Mouse (Mus musculus): ENCODE measurements at regions not wholly inside any gene's neighbourhood (a gene's known extent, or its start where the extent isn't known, plus 50 kb on each side); places are given as distances from the start of the nearest gene placed in this dataset.

GRCm38 (mm10) chr4:125439856-125440255 is 50.6 kb upstream of the Grik3 start:
- no peak for DNase-seq (ENCODE audit: low read depth, low spot score)

- no peak for DNase-seq (ENCODE audit: low read depth, low spot score)
Measured at GRCm38 (mm10) chr4:125437161-125437822, 53.2 kb upstream of the Grik3 start.

- no peak for DNase-seq (ENCODE audit: low read depth, low spot score)
Measured at GRCm38 (mm10) chr4:125433511-125433910, 57.0 kb upstream of the Grik3 start.

- no peak for DNase-seq (ENCODE audit: low read depth, low spot score)
Measured at GRCm38 (mm10) chr4:125431648-125432047, 58.9 kb upstream of the Grik3 start.

- DNase-seq (ENCODE audit: low read depth, low spot score), result no peak
Measured at GRCm38 (mm10) chr4:125430845-125431244, 59.7 kb upstream of the Grik3 start.

GRCm38 (mm10) chr4:125428736-125429135 is 61.8 kb upstream of the Grik3 start:
- DNase-seq (ENCODE audit: low read depth, low spot score), result no peak

- no peak for DNase-seq (ENCODE audit: low read depth, low spot score)
Measured at GRCm38 (mm10) chr4:125420561-125421241, 69.8 kb upstream of the Grik3 start.

- no peak for DNase-seq (ENCODE audit: low read depth, low spot score)
Measured at GRCm38 (mm10) chr4:125419491-125420255, 70.8 kb upstream of the Grik3 start.

GRCm38 (mm10) chr4:125415308-125415707 is 75.2 kb upstream of the Grik3 start:
- no peak for DNase-seq (ENCODE audit: low read depth, low spot score)

GRCm38 (mm10) chr4:125413833-125414719 is 76.4 kb upstream of the Grik3 start:
- no peak for DNase-seq (ENCODE audit: low read depth, low spot score)

- no peak for DNase-seq (ENCODE audit: low read depth, low spot score)
Measured at GRCm38 (mm10) chr4:125410736-125411441, 79.6 kb upstream of the Grik3 start.

- DNase-seq (ENCODE audit: low read depth, low spot score), result no peak
Measured at GRCm38 (mm10) chr4:125399376-125400112, 91.0 kb upstream of the Grik3 start.

- DNase-seq (ENCODE audit: low read depth, low spot score), result no peak
Measured at GRCm38 (mm10) chr4:125397007-125397461, 93.5 kb upstream of the Grik3 start.

GRCm38 (mm10) chr4:125391269-125391668 is 99.2 kb upstream of the Grik3 start:
- DNase-seq (ENCODE audit: low read depth, low spot score), result no peak

- no peak for DNase-seq (ENCODE audit: low read depth, low spot score)
Measured at GRCm38 (mm10) chr4:125385811-125386210, 104.7 kb upstream of the Grik3 start.

- DNase-seq (ENCODE audit: low read depth, low spot score), result no peak
Measured at GRCm38 (mm10) chr4:125364011-125364410, 126.5 kb upstream of the Grik3 start.

- DNase-seq (ENCODE audit: low read depth, low spot score), result no peak
Measured at GRCm38 (mm10) chr4:125361611-125362520, 128.6 kb upstream of the Grik3 start.

GRCm38 (mm10) chr4:125358356-125358755 is 132.1 kb upstream of the Grik3 start:
- DNase-seq (ENCODE audit: low read depth, low spot score), result no peak

GRCm38 (mm10) chr4:125356441-125356840 is 134.1 kb upstream of the Grik3 start:
- no peak for DNase-seq (ENCODE audit: low read depth, low spot score)
